Mouse (Mus musculus) left cerebral cortex, adult 11 months (tissue): ENCODE measurements around the gene Ssna1.

Source experiments
- DNase-seq: peaks from one replicate; pipeline ENCODE4 v3.0.0; 2022; ENCODE audit warnings: low spot score

Ssna1 gene

GRCm38 (mm10) chr2:25271827-25272511 is at the start of gene Ssna1, which contains the start of gene Anapc2:
Ssna1 (minus strand) TSS chr2:25272438.
Anapc2 (plus strand) TSS chr2:25272478.
- peak; percentile 96 for DNase-seq

DNA sequence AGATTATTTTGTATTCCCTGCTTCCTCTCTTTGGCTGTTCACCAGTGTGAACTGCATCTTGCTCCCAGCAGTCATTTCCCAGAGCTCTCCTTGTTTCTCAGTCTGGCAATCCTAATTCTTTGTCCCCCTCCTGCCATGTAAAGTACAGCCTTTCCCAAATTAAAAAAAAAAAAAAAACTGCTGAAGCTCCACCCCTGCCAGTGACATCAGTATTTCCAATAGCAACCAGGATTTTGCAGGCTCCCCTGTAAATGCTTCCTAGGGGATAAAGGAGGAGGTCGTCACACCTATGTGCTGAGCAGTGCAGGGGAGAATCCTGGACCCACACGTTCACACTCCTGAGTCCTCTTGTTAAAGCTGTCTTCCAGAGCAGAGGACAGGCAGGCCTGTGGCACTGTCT is 47.8 kb upstream of the Ssna1 start:
- no peak for DNase-seq

GRCm38 (mm10) chr2:25318971-25319773 is 46.9 kb upstream of the Ssna1 start, which contains the start of gene Grin1:
Grin1 (minus strand) TSS chr2:25319187.
- DNase-seq = peak; percentile 86

- peak; percentile 55 for DNase-seq
Measured at GRCm38 (mm10) chr2:25318119-25318966, 46.1 kb upstream of the Ssna1 start.

DNA sequence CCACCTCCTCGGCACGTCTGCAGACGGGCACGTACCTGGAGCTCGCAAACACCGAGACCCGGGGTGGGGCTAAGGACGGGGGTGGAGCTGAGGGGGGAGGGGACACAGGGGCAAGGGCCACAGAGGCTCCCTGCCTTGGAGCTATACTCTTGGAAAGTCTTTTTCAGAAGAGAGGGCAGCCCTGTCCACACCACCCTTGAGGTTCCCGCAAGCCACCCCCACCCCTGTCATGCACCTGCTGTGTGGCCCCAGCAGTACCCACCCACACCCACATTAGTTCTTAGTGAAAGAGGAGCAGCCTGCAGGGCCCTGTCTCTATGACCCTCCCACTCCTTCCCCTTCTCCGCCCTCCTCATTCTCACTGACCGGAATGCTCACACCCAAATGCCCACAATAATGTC is 39.3 kb upstream of the Ssna1 start:
- no peak for DNase-seq

DNA sequence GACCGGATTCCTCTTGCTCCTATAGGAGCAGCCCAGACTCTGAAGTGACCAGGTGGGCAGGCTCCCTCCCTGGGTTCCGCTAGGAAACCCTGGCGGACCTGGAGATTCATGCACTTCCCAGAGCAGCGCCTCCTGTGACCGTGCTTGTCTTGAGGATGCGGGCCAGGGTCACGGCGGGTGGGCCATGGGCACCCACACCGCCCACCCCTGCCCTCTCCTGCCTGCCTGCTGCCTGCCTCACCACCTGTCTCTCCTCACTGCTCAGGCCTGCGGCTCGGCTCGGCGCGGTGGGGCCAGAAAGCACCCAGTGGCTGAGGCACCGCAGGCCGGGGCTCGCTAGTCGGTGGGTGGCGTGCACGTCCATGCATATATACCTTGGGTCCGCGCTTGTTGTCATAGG is 38.7 kb upstream of the Ssna1 start:
- DNase-seq = no peak

DNA sequence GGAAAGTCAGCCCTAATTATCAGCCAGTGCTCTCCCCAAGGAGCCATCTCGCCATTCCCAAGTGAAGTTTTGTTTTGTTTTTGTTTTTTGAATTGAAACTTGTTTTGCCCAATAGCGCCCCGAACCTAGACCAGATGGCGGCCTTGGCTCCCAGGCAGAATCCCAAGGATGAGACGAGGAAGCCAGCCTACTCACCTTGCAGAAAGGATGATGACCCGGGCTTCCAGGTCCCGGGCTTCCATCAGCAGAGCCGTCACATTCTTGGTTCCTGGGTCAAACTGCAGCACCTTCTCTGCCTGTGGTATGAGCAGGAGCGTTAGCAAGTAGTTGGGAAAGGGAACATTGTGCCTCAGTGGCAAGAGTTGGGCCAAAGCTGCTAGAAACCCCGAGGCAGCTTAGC is 37.9 kb upstream of the Ssna1 start:
- no peak for DNase-seq

GRCm38 (mm10) chr2:25305587-25306359 is 33.5 kb upstream of the Ssna1 start:
- no peak for DNase-seq

DNA sequence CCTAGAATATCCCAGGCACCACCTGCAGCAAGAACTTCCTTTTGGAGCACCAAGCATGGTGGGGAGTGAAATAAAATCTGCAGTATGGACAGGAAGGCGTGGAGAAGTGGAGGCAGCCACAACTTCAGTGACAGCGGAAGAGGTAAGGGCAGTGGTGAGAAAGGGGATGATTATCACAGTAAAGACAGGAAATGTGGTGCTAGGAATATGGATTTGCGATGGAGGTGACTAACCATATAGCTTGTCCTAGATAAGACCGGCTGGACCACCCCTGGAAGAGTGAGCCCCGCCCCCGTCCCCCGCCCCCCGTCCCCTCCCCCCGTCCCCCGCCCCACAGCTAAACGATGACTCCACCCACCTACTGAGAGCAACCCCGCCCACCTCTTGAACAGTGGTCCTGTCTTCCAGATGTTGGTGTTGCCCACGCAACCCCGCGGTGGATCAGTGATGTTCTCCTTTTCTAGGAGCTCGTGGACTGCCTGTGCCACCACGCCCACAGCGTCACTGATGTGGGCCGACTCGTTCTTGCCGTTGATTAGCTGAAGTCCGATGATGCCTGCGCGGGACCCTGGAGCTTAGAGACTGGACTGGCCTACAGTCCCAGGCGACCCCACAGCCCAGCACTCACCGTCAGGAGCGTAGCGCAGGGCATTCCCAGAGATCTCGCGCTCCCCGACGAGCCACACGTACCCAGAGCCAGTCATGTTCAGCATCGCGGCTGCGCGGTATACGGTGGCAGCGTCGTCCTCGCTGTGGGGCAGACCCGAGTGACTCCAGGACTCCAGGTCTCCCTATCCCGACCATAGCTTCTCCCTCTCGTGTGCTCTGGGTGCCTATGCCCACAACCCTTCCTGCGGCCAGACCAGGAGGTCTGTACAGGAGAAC is 32.7 kb upstream of the Ssna1 start:
- DNase-seq = no peak

DNA sequence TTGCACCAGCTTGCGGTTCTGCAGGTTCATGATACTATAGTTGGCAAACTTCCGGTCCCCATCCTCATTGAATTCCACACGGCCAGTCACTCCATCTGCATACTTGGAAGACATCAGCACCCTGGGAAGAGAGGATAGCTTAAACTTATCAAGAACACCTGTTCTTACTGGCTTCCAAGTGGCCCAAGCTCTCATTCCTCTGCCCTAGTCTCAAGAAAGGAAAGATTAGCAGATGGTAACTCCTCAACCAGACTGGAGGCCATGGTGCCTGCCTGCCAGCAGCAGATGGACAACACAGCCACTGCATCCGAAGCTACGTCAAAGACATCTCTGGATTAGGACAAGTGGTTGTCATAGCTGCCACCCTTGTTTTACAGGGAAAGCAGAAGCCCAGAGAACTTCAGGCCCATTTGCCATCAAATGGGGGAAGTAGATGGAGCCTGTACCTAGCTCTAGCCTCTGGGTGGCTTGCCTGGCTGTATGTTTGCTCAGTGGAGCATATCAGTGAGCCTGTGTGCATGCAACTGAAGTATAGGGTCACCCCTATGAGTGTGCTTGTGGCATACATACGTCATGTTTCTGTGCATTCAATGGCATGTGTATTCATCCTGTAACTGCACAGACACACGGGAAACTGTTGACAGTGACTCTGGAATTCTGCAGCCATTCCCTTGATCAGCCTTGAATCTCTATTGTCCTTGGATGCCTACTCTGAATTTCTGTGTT is 31.9 kb upstream of the Ssna1 start:
- no peak for DNase-seq

- no peak for DNase-seq
Measured at GRCm38 (mm10) chr2:25303452-25303851, 31.2 kb upstream of the Ssna1 start.

GRCm38 (mm10) chr2:25298046-25298445 is 25.8 kb upstream of the Ssna1 start:
- no peak for DNase-seq

- no peak for DNase-seq
Measured at GRCm38 (mm10) chr2:25297093-25297492, 24.9 kb upstream of the Ssna1 start.

- DNase-seq = no peak
Measured at GRCm38 (mm10) chr2:25293706-25294105, 21.5 kb upstream of the Ssna1 start.

- DNase-seq = no peak
Measured at GRCm38 (mm10) chr2:25292856-25293255, 20.6 kb upstream of the Ssna1 start.

DNA sequence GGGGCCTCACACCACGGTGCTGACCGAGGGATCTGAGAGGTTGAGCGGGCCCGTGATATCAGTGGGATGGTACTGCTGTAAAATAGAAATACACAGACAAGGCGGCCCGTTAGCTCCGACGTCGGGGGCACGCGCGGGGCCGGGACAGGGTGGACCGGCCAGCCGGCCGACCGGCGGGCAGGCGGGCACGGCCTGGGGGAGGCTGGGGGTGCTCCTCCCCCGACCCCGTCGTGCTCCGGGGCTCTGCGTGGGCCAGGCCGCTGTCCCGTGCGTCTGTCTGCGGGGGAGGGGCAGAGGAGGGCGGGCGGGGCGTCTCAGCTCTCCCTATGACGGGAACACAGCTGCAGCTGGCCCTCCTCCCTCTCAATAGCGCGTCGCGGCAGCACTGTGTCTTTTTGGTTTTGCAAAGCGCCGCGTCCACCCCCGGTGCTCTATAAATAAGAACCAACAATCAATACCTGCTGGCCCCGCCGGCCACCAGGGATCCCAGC is 19.9 kb upstream of the Ssna1 start:
- no peak for DNase-seq

GRCm38 (mm10) chr2:25291184-25292053 is 19.2 kb upstream of the Ssna1 start:
- no peak for DNase-seq

DNA sequence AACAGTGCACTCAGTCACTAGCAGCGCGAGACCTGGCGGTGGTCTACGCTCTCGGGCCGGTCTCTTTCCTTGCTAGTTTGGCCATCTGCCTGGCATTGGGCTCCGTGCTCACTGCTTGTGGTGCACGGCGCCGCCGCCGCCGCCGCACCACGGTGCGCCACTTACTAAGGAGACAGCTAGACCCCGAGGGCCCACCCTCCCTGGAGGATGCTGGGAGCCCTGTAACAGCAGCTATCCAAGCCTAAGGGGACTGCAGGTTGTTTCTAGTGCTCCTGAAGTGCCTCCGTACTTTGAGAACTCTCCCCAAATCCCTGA is 18.5 kb upstream of the Ssna1 start:
- DNase-seq = no peak
